Mouse (Mus musculus): ENCODE data around the gene Ank3.

Ank3 gene

DNA sequence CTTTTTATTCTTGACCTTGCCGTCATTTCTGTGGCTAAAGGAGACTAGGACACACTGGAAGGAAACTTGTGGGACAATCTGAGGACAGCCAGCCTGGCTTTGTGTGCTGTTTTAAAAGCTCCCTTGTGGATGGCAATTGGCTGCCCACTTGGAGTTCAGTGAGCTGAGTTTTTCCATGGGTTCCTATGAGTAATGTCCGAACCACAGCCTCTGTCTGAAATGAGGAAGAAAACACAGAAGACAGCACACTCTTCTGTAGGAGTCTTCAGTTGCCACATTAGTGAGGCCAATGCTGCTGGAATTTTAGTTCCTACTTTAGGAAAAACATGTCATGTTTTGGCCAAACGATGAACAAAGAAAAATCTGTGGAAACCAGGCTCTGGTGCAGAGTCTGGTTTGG lies 380.7 kb downstream of the Ank3 start:
- POLR2A ChIA-PET = no interaction called here
- CTCF ChIA-PET = interaction anchor here in 1 of 4 experiments (0.6 kb wide), 1 partner anchor 8 kb away, joined by 4 read pairs; no protein-coding TSS in a partner anchor

DNA sequence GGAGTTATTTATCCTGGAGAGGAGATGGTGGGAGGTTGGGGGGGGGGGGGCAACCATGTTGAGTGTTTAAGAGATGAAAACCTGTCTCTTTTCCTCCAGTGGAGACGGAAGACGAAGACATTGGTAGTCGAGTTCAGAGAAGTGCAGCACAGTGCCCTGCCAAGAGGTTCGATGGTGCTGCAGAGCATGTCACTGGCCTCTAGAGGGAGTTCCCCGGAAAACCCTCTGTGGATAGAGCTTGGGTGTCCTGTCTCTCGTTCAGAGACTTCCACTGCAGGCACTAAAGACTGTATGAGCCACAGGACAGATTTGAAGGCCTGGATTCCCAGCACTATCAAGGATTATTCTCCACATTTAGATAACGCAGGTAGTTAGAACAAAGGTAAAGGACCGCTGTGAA lies 382.9 kb downstream of the Ank3 start:
- POLR2A ChIA-PET = interaction anchor here in 2 of 4 experiments (0.6 to 1.6 kb wide), 5 partner anchors 9 to 425 kb away, joined by 3 to 7 read pairs (median 4); no protein-coding TSS in a partner anchor

DNA sequence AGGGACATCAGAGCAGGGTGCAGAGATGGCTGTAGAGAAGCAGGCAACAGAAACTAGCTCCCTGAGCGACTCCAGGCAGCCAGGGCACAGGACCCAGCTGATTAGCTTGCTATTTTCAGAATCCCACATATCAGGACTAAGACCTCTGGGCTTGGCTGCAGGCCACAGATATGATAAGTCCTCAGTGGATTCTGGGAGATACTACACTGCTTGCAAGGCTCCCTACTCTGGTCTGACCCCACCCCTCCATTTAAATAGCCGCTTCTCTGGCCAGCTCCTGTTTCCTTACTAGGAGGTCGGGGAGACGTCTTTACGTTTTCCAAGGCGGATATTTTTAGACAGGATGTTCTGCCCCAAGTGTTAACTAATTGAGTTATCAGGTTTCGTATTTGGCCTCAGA lies 386.7 kb downstream of the Ank3 start:
- CTCF ChIA-PET = interaction anchor here in 1 of 4 experiments (0.7 to 1.1 kb wide), 2 partner anchors 8 to 229 kb away, joined by 3 to 4 read pairs; no protein-coding TSS in a partner anchor
- POLR2A ChIA-PET = interaction anchor here in 1 of 4 experiments (0.9 to 1.1 kb wide), 2 partner anchors 12 to 283 kb away, joined by 3 read pairs; no protein-coding TSS in a partner anchor

More for the DNA sequence above, 382.9 kb downstream of the Ank3 start:
- CTCF ChIA-PET = interaction anchor here (0.5 to 2.4 kb wide), 47 partner anchors 9 to 1513 kb away, joined by 3 to 26 read pairs (median 4); no protein-coding TSS in a partner anchor

DNA sequence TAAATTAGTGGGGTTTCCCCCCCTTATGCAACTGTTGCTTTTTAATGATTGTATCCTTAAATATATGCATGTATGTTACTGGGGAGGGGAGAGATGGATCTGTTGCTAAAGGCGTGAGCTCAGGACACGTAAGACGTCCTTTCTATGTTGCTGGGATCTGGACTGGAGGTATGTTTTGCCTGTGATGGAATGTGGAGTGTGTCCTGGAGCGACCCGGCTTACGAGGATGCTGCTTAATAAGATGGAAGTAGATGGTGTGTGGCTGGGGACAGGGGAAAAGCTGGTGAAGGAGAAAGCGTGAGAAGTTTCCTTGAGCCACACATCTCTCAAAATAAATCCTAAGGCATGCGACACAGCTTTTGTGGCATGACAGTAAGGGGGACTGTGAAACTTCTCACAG lies 387.1 kb downstream of the Ank3 start:
- ChIA-PET POLR2A (interaction anchor here in 1 of 4 experiments (0.6 to 1.1 kb wide), 3 partner anchors 13 to 283 kb away, joined by 3 read pairs; no protein-coding TSS in a partner anchor), CTCF (interaction anchor here in 1 of 4 experiments (0.5 to 1.1 kb wide), 3 partner anchors 7 to 1340 kb away, joined by 3 to 4 read pairs (median 4); no protein-coding TSS in a partner anchor)

DNA sequence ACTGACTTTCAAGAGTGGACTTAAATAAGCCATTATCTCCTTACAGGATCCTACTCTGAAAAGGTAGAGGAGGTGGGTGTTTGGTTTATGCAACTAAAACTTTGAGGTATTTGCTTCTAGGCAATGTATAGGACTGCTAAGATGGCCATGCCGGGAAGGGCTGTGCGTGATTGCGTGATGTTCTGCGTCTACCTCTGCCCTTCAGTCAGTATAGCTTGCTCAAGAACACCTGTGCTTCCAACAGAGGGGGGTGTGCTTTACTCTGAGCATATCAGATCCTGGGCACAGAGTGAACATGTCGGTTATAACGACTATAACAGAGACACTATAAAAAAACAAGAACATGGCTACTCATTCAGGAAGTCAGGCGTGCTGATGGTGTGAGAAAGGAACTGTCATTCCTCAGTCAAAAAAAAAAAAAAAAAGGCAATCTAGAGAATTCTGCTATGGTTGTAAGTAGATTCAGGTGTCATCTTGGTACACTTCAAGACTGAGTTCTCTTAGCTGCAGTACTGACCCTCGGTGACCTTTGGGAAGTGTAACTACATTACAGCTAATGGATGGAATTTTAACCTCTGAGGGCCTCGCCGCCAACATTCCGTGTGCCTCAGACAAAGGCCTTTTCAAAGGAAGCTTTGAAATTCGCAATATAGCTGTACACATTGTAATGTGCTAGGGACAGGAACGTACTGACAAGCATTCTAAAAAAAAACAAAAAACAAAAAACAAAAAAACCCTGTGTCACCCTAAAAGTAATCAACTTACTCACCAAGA lies 387.8 kb downstream of the Ank3 start:
- POLR2A ChIA-PET = interaction anchor here in 2 of 4 experiments (0.6 to 1.4 kb wide), 6 partner anchors 10 to 181 kb away, joined by 3 to 6 read pairs (median 4); no protein-coding TSS in a partner anchor
- CTCF ChIA-PET = interaction anchor here (0.5 to 1.1 kb wide), 9 partner anchors 39 to 1339 kb away, joined by 3 to 5 read pairs (median 4); no protein-coding TSS in a partner anchor

DNA sequence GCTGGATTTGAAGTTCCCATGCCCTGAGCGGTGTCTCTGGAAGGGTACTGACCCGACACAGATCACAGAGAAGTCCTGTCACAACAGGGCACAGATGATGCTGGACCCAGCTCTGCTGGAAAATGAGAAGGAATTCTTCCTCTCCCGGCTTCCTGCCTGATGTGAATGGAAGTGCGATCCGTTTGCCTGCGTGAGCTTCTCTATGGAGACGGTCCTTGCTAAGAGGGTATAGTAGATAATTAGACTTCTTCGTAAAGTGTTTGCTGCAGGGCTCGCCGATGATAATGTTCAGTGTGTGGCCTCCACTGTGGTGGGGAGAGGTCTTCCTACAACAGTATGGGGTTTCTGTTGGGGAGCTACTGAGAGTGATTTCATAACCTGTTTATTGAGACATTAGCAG lies 388.8 kb downstream of the Ank3 start:
- ChIA-PET CTCF (interaction anchor here in 3 of 4 experiments (0.6 to 1.4 kb wide), 8 partner anchors 8 to 482 kb away, joined by 3 to 5 read pairs (median 4); no protein-coding TSS in a partner anchor), POLR2A (interaction anchor here in 3 of 4 experiments (0.5 to 1.4 kb wide), 6 partner anchors 9 to 453 kb away, joined by 3 to 4 read pairs (median 4); no protein-coding TSS in a partner anchor)

DNA sequence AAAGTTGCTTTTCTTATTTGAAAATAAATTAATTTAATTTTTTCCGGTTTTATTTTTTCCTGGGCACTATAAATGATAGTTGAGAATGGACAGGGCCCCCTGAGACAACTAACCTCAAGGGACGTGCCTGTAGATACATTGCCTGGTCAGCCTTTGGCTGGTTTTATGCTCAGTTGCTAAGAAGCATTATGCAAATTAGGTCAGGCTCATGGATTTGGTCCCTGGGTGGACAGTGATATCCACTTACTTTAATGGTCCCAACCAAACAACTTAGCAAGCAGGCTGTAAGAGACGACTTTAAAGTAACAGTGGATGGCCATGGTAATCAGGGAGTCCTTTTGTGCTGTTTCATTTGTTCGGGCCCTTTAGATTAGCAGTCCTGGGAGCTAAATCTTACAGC lies 392.0 kb downstream of the Ank3 start:
- POLR2A ChIA-PET = interaction anchor here in 2 of 4 experiments (0.6 to 0.7 kb wide), 2 partner anchors 8 to 42 kb away, joined by 3 to 6 read pairs; no protein-coding TSS in a partner anchor
- CTCF ChIA-PET = interaction anchor here (0.5 to 4.4 kb wide), 5 partner anchors 9 to 177 kb away, joined by 3 to 26 read pairs (median 5); no protein-coding TSS in a partner anchor

DNA sequence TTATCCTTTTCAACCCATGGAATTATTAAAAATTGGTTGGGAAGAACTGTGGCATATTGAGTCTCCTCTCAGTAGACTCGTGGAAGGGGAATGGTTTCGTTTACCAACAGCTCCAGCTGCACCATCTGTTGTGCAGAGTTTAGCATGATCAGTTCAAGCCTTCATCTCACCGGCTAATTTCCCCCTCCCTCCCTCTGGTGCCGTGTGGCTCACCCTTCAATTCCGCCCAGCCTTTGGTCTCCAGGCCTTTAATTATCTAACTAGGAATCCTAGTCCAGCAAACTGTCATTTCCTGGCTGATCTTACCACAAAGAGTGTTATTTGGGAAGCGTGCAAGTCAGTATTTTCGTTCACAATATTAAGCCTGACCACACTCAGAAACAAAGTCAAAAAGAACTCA lies 393.4 kb downstream of the Ank3 start:
- POLR2A ChIA-PET = no interaction called here
- CTCF ChIA-PET = interaction anchor here in 2 of 4 experiments (0.6 to 4.4 kb wide), 2 partner anchors 11 to 1511 kb away, joined by 3 to 26 read pairs; no protein-coding TSS in a partner anchor

DNA sequence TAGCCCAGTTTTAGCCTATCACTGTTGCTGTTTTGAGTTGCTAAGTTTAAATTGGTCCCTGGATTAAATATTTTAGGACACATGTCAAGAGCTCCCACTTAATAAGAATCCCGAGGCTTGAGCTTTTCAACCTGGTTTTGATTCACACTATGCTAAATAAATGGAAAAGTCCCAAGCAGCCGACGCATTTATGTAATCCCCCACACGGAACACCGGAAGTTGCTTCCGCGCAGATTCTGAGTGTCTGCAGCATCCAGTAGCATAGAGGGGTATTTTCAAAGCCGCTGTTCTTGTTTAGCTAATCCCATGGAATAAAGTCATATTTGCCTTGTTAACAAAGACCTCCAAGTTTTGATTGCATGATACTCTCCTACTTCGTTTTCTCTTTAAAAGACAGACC lies 393.8 kb downstream of the Ank3 start:
- ChIA-PET POLR2A (interaction anchor here in 2 of 4 experiments (0.6 to 1.5 kb wide), 3 partner anchors 11 to 1510 kb away, joined by 3 to 7 read pairs (median 3); no protein-coding TSS in a partner anchor), CTCF (interaction anchor here (0.5 to 4.4 kb wide), 22 partner anchors 8 to 1511 kb away, joined by 3 to 26 read pairs (median 4); no protein-coding TSS in a partner anchor)

DNA sequence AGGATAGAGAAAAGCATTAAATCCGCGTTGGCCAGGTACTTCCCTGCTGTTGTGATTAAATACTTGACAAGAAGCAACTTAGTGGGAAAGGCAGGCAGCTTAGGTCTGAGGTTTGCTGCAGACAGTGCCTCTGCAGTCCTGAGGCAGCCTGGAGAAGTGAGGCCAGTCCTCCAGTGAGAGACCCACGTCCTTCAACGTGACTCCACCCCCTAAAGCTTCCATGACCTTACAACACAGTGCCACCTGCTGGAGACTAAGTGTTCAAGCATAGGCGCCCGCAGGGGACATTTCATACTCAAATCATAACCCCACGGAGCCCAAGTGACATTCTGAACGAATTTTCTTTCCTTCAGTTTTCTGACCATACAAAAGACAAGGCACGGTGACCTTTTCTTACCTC lies 394.5 kb downstream of the Ank3 start:
- POLR2A ChIA-PET = interaction anchor here in 2 of 4 experiments (0.6 to 1.5 kb wide), 3 partner anchors 11 to 75 kb away, joined by 3 to 7 read pairs (median 3); no protein-coding TSS in a partner anchor

DNA sequence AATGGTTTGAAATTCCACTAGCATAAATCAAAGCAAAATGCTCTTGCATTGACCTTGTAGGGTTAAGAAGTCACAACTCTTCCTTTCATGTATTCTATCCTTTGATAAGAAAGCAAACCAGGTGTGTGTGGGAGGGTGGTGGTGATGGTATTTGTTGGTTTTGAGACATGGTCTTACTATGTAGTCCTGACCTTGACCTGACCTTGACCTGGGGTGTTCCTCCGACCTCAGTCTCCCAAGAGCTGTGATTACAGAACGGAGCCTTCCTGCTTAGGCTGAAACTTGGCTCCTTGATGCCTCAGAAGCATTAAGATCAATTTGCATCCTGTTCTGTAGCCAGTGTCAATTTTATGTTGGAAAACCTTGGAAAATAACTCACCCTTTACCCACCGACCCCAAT lies 397.1 kb downstream of the Ank3 start:
- POLR2A ChIA-PET = interaction anchor here in 1 of 4 experiments (0.7 to 0.8 kb wide), 2 partner anchors 9 to 145 kb away, joined by 3 to 4 read pairs; no protein-coding TSS in a partner anchor
- CTCF ChIA-PET = interaction anchor here in 2 of 4 experiments (0.5 to 1.5 kb wide), 4 partner anchors 14 to 752 kb away, joined by 3 to 4 read pairs (median 4); no protein-coding TSS in a partner anchor

More for the DNA sequence above, 394.5 kb downstream of the Ank3 start:
- CTCF ChIA-PET = interaction anchor here (0.5 to 4.4 kb wide), 24 partner anchors 8 to 341 kb away, joined by 3 to 26 read pairs (median 4); no protein-coding TSS in a partner anchor

DNA sequence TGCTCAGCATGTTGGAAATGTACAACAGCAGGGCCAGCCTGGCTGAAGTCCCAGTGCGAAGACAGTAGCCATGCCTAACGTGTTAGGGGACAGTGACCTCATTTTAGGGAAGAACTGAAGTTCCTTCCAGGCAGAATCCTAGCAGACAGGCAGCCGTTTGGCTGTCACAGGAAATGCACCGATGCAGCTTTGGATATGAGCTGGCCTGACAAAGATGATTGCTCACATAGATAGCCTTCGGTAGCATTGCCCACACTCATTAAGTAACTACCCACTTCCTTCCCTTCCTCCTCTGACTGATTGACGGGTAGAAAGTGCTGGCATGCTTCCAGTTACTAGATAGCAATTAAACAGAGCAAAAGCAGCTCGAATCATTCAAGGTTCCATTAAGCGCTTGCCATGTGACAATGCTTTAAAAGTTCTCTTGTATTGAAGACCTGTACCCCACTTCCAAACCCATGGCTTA lies 397.9 kb downstream of the Ank3 start:
- POLR2A ChIA-PET = interaction anchor here in 2 of 4 experiments (0.5 to 0.8 kb wide), 3 partner anchors 10 to 423 kb away, joined by 3 to 4 read pairs (median 3); no protein-coding TSS in a partner anchor
- CTCF ChIA-PET = interaction anchor here in 1 of 4 experiments (1.2 to 1.5 kb wide), 2 partner anchors 15 to 49 kb away, joined by 4 read pairs; no protein-coding TSS in a partner anchor

DNA sequence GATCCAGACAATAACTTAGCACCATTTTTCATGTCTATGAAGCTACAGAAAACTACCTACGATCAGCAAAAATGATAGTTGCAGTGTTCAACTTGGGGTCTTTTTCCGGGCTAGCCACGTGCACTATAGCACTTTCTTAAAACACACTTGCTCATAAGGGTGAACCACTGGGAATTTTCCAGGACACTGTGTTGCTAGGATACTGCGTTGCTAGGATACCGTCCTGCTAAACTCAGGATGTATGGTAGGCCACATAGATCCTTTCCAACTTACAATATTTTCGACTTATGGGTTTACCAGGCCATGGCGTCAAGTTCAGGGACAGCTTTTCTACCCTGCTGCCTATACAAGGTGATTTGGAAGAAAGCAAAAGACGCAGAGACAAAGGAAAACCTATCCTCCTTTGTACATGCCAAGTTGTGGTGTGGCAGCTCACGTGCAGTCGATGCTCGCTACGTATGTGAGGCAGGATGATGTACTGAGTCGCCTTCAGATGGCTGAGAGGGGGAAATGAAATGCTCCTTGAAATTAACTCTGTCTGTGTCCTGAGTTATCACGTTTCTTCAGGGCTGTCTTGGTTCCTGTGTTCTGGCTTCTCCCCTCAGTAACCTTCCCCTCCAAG lies 404.7 kb downstream of the Ank3 start:
- CTCF ChIA-PET = interaction anchor here in 1 of 4 experiments (0.9 kb wide), 1 partner anchor 42 kb away, joined by 3 read pairs; no protein-coding TSS in a partner anchor
- POLR2A ChIA-PET = no interaction called here

DNA sequence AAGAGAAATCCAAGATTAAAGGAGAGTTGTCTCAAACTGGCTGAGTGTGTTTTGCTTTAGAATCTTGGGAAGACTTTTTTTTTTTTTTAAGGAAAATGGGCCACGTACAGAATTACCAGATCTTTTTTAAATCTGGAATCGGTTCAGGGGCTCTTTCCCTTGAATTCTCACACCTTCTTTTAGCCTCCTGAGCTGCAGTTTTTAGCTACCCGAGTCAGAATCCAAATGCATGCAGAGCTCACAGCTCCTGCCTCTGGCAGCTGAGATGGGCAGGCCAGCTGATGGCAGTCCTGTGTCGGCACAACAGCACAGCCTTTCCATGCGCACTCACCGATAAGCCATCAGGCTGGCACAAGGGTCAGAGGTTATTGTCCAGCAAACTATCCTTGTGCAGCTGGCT lies 406.0 kb downstream of the Ank3 start:
- ChIA-PET POLR2A (interaction anchor here in 1 of 4 experiments (0.6 kb wide), 1 partner anchor 636 kb away, joined by 4 read pairs; no protein-coding TSS in a partner anchor), CTCF (interaction anchor here in 1 of 4 experiments (0.7 kb wide), 1 partner anchor 28 kb away, joined by 3 read pairs; no protein-coding TSS in a partner anchor)

DNA sequence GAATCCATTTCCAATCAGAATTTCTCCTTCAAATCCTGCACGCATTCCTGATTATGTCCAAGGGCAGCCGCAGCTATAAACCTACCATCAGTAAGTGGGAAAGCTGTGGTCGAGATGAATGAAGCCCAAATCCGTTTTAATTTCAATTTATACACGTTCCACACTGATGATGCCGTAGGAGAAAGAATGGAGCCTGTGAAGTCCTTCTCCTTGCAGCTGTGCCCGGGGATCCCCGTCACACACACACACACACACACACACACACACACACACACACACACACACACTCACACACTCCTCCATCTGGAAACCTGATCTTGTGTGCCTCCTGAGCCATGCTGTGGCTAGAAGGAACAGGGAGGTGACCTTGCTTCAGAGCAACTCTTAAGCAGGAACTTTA lies 412.2 kb downstream of the Ank3 start:
- ChIA-PET POLR2A (no interaction called here), CTCF (no interaction called here)

DNA sequence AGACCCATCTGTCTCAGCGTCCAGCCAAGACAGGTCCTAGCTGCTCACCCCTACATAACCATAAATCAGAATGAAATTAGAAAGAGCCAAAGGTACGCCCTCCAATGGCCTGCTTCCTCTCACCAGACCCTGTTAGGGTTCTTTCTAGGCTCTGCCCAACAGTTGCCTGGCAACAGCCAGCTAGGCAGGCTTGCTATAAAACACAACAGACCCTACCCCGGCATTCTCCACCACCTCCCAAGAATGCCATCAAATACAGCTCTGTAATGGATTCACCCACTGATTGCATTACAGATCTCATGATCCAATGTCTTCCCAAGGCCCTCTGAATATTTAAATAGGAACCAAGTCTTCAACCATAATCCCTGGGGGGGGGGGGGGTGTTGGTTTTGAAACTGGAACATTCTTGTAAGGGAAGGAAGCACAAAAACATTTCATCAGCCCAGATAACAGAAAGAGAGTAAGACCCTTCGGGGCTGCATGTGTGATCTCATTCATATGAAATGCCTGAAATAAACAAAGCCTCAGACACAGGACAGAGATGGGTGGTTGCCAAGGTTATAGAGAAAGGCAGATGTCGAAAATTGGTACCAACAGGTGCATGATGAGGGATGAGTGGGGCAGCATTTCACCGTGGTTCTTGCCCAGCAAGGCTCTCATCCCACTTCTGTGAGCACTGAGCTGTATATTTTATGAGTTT lies 415.4 kb downstream of the Ank3 start:
- CTCF ChIA-PET = interaction anchor here in 2 of 4 experiments (1.4 to 1.9 kb wide), 2 partner anchors 32 to 33 kb away, joined by 4 read pairs; no protein-coding TSS in a partner anchor
- POLR2A ChIA-PET = interaction anchor here in 1 of 4 experiments (1.0 kb wide), 1 partner anchor 70 kb away, joined by 3 read pairs; no protein-coding TSS in a partner anchor

DNA sequence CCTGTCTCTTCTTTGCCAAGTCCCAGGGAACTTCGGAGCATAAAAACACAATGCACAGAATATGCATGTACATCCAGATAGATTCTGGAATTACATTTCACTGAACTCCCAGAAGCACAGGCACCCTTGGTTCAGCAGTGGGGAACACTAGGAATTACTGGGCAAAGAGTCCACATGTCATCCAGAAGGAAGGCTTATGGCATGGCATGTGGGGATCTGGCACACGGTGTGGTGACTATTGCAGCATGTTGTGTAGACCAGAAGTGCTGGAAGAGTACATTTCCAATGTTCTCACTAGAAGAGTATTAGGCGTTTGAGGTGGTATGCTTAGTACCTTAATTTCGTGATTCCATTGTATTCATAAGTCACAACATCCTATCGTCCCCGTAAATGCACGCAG lies 422.7 kb downstream of the Ank3 start:
- ChIA-PET CTCF (no interaction called here), POLR2A (no interaction called here)
